Mouse (Mus musculus) neutrophil, adult 5-6 weeks (primary cell): ENCODE data around the gene Pcyox1. TPM values are rescaled to one million over a fixed set of nuclear protein-coding genes. Genes with fewer than 3 reads are reported as not detected.
A peak's percentile ranks its signal among the peaks of the same experiment; 100 is the strongest.
"Not testable (repeated sequence)": the region's sequence is repeated elsewhere in the genome, so short reads cannot be mapped to it uniquely, and the experiment has no call there.

ENCODE experiments used
- ATAC-seq: fragments of 151-379, 151-347 bp; 2 replicates; pipeline ENCODE4 v1.8.0; 2017; ENCODE audit warnings: mild to moderate bottlenecking, moderate TSS enrichment; ENCODE audit not compliant: insufficient number of reproducible peaks, poor library complexity, low FRiP score, severe bottlenecking; ENCODE audit errors: extremely low read depth
- total RNA-seq: library from RNA; stranded (forward); fragments of 200-1000 nt; gene quantifications from 2 replicates; pipeline ENCODE4 v1.2.3, GENCODE M21; 2017

Gene Pcyox1
- total RNA-seq, 1 experiment from 2014 or later = 14.5 TPM

- peak; percentile 97 for ATAC-seq
Observed at GRCm38 (mm10) chr6:86371340-86371911, 25.5 kb downstream of the Pcyox1 start.

GRCm38 (mm10) chr6:86370764-86371339, 26.1 kb downstream of the Pcyox1 start, which contains the start of gene Snrpg:
Gene Snrpg (plus strand): TSS chr6:86371304.
- no peak for ATAC-seq

GRCm38 (mm10) chr6:86370093-86370713, 26.8 kb downstream of the Pcyox1 start:
- no peak for ATAC-seq

- no peak for ATAC-seq
Observed at GRCm38 (mm10) chr6:86368479-86368878, 28.5 kb downstream of the Pcyox1 start.

GRCm38 (mm10) chr6:86366853-86367249, 30.1 kb downstream of the Pcyox1 start:
- no peak for ATAC-seq

- ATAC-seq = no peak
Observed at GRCm38 (mm10) chr6:86366125-86366852, 30.7 kb downstream of the Pcyox1 start.

- peak; percentile 94 for ATAC-seq
Observed at GRCm38 (mm10) chr6:86365371-86366124, 31.4 kb downstream of the Pcyox1 start, which contains the start of gene Fam136a. Gene Fam136a (plus strand): TSS chr6:86365646.

GRCm38 (mm10) chr6:86364442-86365141, 32.4 kb downstream of the Pcyox1 start:
- peak; percentile 49 for ATAC-seq

GRCm38 (mm10) chr6:86361373-86361772, 35.6 kb downstream of the Pcyox1 start:
- ATAC-seq = no peak

- ATAC-seq = no peak
Observed at GRCm38 (mm10) chr6:86360691-86361090, 36.3 kb downstream of the Pcyox1 start.

- no peak for ATAC-seq
Observed at GRCm38 (mm10) chr6:86356956-86357355, 40.0 kb downstream of the Pcyox1 start.

GRCm38 (mm10) chr6:86354948-86355347, 42.0 kb downstream of the Pcyox1 start:
- no peak for ATAC-seq

GRCm38 (mm10) chr6:86349257-86349656, 47.7 kb downstream of the Pcyox1 start:
- no peak for ATAC-seq

GRCm38 (mm10) chr6:86346063-86346462, 50.9 kb downstream of the Pcyox1 start:
- no peak for ATAC-seq

- no peak for ATAC-seq
Observed at GRCm38 (mm10) chr6:86343656-86344055, 53.3 kb downstream of the Pcyox1 start.

- not testable (repeated sequence) for ATAC-seq
Observed at GRCm38 (mm10) chr6:86336340-86336739, 60.6 kb downstream of the Pcyox1 start.
